Mouse (Mus musculus) cerebral cortex, adult 2 months (tissue): Measurements from ENCODE around the gene Gm10100.

Experiments
- WGBS: fragments of 180-500 bp; shearing (Covaris S2); methylation state at CpG from one replicate; pipeline ENCODE4 v1.1.7; 2018; 5-methylcytosine and 5-hydroxymethylcytosine counted together

The Gm10100 gene

DNA sequence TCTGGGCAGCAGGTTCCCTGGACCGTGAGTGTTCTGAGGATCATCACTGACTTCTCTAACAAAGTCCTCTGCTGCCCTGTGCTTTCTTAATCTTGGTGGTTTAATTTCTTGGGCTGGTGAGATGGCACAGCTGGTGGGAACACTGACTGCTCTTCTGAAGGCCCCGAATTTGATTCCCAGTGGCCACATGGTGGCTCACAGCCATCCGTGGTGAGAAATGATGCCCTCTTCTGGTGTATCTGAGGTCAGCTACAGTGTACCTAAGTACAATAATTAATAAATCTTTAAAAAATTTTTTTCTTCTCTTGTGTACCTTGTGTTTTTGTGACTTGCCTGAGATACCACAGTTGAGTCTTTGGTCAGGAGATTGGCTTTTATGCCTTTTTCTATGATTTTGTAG, 26.0 kb downstream of the Gm10100 start:
- WGBS = 63% methylated on average over 3 of the region's 3 CpGs

DNA sequence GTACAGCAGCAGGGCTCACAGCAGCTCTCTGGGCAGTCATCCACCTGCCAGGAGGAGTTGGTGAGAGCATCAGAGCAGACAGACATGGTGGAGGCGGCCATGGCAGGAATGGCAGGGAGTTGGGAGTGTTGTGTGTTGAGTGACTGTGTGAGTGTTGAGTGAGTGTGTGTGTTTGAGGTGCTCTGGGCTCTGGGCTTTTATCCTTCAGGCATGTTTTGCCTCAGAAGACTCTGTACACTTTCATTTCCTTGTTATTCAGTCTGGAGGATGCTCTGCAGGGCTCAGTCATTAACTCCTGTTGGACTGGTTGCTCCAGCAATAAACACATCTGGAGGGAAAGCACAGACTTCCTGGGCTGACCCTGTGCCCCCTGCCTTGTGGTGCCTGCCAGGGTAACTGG, 33.3 kb downstream of the Gm10100 start, which contains the start of gene Gm3233:
TSS of gene Gm3233 (minus strand) at position 101 of the 400 bp plus-strand sequence.
- WGBS = no CpG with 5 or more reads among the region's 1 CpGs

- WGBS = 87% methylated on average over 1 of the region's 1 CpGs
These were observed 43.4 kb downstream of the Gm10100 start for GRCm38 (mm10) chr10:77769727-77770126.

DNA sequence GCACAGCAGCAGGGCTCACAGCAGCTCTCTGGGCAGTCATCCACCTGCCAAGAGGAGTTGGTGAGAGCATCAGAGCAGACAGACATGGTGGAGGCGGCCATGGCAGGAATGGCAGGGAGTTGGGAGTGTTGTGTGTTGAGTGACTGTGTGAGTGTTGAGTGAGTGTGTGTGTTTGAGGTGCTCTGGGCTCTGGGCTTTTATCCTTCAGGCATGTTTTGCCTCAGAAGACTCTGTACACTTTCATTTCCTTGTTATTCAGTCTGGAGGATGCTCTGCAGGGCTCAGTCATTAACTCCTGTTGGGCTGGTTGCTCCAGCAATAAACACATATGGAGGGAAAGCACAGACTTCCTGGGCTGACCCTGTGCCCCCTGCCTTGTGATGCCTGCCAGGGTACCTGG, 44.9 kb downstream of the Gm10100 start, which contains the start of gene Gm3238:
TSS of gene Gm3238 (minus strand) at position 101 of the 400 bp plus-strand sequence.
- WGBS = 62% methylated on average over 1 of the region's 1 CpGs

GRCm38 (mm10) chr10:77772142-77772541, 45.9 kb downstream of the Gm10100 start:
- WGBS = 80% methylated on average over 3 of the region's 3 CpGs
